Mouse (Mus musculus): ENCODE data around the gene Flrt2.

Gene Flrt2

GRCm38 (mm10) chr12:95737571-95737970 is 45.5 kb downstream of the Flrt2 start:
- DNase-seq = no peak

DNA sequence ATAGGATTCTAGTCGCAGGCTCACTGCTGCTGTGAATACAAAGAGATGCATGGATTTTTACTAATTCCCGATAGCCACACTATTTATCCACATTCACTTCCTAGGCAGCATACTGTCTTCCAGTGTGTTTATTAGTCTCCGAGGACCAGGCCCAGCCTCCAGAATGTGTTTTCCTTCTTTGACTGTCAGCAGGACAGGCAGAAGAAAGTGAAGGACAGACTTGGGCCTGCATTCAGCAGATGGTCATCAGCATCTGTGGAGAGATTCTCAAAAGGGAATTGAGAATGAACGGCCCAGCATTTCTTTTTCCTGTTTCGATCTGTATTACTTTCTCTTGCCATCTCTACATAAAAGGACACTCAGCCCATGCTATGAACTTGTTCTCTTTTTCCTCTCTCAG is 46.0 kb downstream of the Flrt2 start:
- no peak for DNase-seq

- no peak for DNase-seq
Observed at GRCm38 (mm10) chr12:95738491-95739135, 46.6 kb downstream of the Flrt2 start.

DNA sequence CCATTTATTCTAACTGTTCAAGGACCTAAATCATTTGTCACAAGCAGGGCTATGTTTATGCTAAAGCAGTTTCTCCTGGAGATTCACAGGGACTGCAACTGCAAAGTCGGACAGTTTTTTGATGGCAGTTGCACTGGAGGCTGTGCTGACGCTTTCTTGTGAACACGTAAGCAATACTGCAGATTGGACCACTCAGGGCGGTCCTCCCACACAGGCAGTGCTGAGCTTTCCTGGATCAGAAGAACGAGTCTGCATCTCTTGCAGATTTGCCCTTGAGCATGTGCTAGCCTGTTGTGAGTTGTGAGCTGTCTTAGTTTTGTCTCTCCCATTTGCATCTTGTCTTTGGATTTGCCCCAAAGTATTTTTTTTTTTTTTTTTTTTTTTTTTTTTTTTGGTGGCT is 47.7 kb downstream of the Flrt2 start:
- no peak for DNase-seq

- no peak for DNase-seq
Observed at GRCm38 (mm10) chr12:95741296-95741695, 49.3 kb downstream of the Flrt2 start.

GRCm38 (mm10) chr12:95744307-95744706 is 52.3 kb downstream of the Flrt2 start:
- no peak for DNase-seq

- DNase-seq = peak in 1 of 2 experiments; percentile 37
Observed at GRCm38 (mm10) chr12:95746856-95747579, 55.0 kb downstream of the Flrt2 start.

DNA sequence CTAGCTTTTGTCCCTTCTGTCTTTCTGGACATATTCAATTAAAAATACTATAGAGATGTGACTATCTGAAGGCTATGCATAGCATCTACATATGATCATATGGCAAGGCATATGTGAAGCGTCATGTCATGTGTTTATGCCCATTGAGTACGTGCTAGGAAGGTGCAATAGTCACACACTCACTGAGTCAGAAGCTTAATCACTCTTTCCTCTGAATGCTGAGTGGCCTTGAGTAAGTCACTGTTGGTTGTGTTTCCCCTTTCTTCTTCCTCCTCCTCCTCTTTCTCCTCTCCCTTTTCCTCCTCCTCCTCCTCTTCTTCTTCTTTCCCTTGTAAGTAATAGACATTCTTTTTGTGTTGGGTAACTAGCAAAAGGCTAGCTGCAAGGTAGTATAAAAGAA is 56.7 kb downstream of the Flrt2 start:
- no peak for DNase-seq

GRCm38 (mm10) chr12:95749248-95749647 is 57.2 kb downstream of the Flrt2 start:
- no peak for DNase-seq

GRCm38 (mm10) chr12:95759212-95759746 is 67.3 kb downstream of the Flrt2 start:
- no peak for DNase-seq

DNA sequence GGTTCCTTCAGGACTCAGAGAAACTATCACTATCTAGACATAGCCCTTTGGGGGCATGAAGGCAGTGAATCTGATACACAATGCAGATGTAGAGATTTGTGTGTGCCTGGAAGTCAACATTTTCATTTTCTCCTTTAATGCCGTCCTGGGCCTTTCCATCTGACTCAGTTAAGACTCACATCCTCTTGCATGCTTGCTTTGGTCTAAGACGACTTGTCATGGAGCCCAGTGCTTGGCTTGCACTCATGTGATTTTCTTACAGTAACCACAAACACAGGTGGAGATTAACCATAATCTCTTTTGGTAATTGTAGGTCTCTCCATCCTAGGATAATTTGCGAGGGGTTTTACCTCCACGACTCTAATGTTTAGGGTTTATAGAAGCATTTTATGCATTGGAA is 73.2 kb downstream of the Flrt2 start:
- no peak for DNase-seq

DNA sequence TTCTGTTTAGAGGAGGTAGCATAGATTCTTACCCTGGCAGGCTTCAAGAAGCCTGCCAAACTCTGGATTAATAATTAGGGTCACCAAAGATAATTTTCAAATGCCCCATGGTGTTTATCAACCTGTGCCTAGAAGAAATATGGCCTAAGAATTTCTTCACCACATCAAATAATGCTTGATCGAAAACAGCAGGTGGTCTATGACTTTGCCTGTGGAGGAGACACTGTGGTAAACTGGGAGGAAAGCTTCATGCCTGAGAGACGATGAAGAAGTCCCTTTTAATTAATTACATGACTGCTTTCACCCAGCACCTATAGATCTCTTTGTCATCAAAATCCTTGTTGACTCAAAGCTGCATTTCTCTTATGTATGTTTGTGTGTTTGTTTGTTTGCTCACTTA is 77.0 kb downstream of the Flrt2 start:
- DNase-seq = no peak

DNA sequence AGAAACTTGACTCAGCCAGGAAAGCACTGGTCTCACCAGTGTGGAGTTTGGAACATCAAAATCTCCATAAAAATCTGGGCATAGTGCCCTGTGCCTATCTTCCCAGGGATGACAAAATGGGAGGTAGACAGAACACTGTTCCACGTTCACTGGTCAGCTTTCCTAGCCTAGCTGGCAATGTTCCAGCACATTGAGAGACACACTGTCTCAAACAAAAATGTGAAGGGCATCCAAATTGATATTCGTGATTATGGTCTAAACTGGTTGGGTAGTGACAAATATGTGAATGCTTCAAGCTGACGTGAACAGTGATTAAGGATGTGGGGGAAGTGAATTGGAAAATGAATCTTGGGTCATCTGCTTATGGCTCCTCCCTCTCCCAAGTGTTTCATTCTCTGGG is 78.2 kb downstream of the Flrt2 start:
- DNase-seq = peak in 1 of 2 experiments; percentile 5

DNA sequence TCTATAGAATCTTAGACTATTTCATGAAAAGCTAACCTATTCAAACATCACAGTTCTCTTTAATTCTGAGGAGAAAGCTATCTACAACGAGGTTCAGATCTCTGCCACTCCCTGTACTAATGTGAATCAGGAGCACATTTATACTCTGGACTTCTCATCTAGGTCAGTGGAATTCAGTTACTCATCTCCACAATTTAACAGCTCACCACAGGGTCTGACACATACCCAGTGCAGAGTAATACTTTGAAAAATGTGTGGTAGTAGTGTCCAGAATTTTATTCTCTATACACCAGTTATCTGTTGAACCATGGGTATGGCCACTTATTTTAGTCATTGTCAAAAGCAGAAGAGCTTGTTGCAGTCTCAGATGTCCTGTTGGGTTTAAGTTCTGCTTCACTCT is 98.1 kb downstream of the Flrt2 start:
- DNase-seq = no peak

- no peak for DNase-seq
Observed at GRCm38 (mm10) chr12:95816660-95817059, 124.6 kb downstream of the Flrt2 start.

Data from kidney, postnatal 25 days (tissue).